Mouse (Mus musculus): ENCODE data around the gene Pold4.
"Not testable (repeated sequence)": the region's sequence is repeated elsewhere in the genome, so short reads cannot be mapped to it uniquely, and the experiment has no call there.

Gene Pold4

DNA sequence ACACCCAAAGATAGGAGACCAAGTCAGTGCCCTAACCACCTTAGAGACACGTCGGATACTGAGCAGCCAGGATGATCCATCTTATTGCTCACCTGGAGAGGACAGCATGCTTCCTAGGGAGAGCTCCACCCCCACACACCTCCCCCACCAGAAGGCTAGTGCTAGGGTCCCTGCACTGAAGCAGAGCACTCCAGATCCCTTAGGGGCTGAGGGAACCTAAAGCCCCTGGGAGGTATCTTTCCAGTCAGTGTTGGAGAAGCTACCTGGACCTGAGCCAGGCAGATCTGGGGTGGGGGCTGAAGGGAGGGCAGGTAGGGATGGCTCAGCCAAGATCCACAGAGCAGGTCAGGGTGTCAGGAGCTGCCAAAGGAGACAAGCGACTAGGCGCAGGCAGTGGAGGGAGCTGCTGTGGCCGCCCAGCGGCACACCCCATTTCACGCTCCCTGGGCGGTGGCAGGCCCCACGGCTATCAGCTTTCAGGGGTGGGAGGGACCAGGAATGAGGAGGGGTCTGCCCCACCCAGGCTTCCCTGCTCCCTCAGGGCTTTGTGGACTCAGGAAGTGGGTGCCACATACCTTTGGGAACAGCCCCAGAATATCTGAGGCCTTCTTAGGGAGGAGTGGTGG, 2.1 kb upstream of the Pold4 start:
- DNase-seq, result peak in 1 of 2 experiments; percentile 29

GRCm38 (mm10) chr19:4230415-4230814, 1.3 kb upstream of the Pold4 start:
- peak; percentile 33 to 40 for DNase-seq

- DNase-seq, result no peak
Observed at GRCm38 (mm10) chr19:4232186-4232572, 480 bp downstream of the Pold4 start.

- DNase-seq, result no peak
Observed at GRCm38 (mm10) chr19:4232651-4233050, 952 bp downstream of the Pold4 start.

- DNase-seq, result no peak
Observed at GRCm38 (mm10) chr19:4234548-4234947, 2.8 kb downstream of the Pold4 start.

GRCm38 (mm10) chr19:4240247-4240668, 8.6 kb downstream of the Pold4 start:
- no peak for DNase-seq

DNA sequence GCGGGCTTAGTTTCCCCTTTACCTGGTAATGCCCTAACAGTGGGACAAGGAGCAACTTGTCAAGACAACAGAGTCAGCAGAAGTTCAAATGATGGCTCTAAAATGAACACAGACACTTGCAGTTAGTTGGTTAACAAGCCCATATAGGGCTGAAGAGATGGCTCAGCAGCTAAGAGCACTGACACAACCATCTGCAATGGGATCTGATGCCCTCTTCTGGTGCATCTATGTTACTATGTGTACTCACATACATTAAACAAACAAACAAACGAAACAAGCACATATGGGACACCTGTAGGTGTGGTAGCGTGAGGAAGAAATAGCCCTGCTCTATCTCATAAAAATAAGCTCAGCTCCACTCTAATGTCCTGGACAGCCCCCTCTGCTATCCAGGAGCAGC, 10.7 kb downstream of the Pold4 start:
- no peak for DNase-seq

- DNase-seq, result no peak
Observed at GRCm38 (mm10) chr19:4244775-4245174, 13.1 kb downstream of the Pold4 start.

GRCm38 (mm10) chr19:4247010-4247409, 15.3 kb downstream of the Pold4 start:
- no peak for DNase-seq

GRCm38 (mm10) chr19:4248683-4249082, 17.0 kb downstream of the Pold4 start:
- DNase-seq, result not testable (repeated sequence)

GRCm38 (mm10) chr19:4254230-4254629, 22.5 kb downstream of the Pold4 start:
- no peak for DNase-seq

DNA sequence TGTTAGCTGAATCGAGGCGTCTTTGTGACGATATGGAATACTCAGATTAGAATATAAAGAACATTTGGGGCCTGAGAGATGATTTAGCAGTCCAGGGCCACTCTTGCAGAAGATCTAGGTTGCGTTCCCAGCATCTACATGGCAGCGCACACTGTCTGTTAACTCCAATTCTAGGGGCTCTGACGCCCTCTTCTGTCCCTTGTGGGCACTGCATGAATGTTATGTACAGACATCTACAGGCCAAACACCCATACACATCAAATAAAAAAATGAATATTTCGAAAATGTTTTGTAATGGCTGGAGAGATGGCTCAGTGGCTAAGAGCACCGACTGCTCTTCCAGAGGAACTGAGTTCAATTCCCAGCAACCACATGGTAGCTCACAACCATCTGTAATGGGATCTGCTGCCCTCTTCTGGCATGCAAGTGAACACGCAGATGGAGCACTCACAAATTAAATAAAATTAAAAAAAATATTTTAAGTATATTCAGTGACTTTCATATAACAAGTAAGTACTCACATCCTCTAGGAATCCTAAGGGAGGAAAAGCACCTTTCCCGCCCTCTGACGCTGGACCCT, 24.0 kb downstream of the Pold4 start:
- DNase-seq, result no peak

GRCm38 (mm10) chr19:4257216-4257896, 25.7 kb downstream of the Pold4 start:
- DNase-seq, result peak; percentile 85 to 91

DNA sequence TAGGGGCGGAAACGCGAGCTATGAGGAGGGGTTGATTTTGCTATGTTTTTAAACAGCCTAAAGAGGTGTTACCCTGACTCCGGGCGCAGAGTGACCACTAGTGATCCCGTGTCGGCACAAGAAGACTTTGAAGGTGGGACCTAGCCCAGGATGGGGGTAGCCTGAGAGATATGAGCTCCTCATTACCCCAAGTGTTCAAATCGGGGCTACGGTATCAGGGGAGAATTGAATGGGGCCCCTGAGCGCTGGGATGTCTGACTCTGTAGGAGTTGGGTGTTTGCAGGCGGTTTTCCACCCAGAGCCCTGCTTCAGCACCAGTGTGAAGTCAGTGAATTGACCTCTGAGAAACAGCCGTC, 26.2 kb downstream of the Pold4 start:
- DNase-seq, result no peak

DNA sequence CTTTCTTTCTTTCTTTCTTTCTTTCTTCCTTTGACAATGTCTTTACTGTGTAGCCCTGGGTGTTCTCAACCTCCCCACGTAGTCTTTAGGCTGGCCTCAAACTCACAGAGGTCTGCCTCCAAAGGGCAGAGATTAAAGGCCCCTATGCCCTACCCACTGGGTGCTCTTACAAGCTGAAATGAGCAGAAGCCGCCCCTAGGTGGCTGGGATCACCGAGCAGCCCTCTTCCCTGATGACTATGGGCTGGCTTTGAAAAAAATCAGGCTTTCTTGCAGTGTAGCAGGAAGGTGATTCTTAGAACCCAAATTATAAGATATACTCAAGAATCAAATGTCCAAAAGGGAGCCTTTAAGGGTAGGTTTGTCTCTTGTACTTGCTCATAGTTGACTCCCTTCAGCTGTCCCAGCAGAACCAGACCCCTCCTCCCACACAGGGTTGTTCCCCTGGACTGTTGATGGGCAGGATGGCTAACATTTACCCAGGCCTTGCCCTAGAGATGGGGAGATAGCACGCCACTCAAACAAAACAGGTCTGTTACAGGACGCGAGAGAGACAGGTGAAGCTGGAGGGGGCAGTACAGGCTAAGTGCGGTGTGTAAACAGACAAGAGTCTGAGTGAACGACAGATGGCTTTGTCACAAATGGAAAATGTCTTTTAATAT, 29.5 kb downstream of the Pold4 start:
- no peak for DNase-seq

- no peak for DNase-seq
Observed at GRCm38 (mm10) chr19:4262756-4263155, 31.1 kb downstream of the Pold4 start.

- no peak for DNase-seq
Observed at GRCm38 (mm10) chr19:4263702-4264101, 32.0 kb downstream of the Pold4 start.

DNA sequence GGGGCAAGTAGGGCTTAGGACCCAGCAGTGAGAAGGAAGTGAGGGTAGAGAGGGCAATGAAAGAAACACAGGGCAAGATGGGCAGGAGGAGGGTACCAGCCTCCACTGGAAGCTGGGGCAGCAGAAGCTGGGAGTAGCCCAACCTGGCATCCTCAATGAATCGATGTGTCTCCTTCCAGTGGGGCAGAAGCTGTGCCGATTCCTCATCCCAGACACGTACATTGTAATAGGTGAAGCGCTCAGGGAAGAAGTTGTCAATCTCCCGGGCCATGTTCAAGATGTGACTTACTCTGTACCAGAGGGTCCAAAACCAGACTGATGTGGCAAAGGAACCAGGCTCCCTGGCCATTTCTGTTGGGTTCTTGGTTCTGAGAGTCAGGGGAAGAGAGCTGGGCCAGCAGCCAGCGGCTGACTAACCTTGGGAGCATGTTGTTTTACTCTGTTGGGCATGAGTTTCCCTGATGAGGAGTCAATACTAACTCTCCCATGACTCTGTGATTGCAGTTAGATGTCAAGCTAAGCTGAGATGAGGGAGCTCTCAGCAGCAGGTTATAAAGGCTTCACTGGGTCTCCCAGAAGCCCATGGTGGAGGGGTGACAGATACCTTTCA, 32.6 kb downstream of the Pold4 start:
- no peak for DNase-seq

DNA sequence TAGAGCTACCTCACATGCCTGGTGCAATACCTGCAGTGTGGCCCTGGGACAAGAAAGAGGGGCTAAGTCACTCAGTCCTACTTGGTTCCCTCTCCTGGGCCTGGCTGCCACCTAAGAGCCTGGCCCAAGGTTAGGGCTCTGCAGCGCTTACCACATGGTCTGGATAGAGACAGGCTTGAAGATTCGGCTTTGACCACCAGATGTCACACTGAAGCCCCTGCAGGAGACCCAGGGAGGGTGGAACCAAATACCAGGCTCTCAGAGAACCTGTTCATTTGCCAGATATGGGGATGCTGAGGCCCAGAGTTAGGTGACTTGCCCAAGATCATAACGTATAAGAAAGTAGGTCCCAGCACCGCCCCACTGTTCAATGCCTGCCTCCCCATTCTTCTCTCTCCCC, 34.3 kb downstream of the Pold4 start:
- DNase-seq, result no peak

- DNase-seq, result peak; percentile 70 to 84
Observed at GRCm38 (mm10) chr19:4268566-4269361, 37.1 kb downstream of the Pold4 start, which contains the start of gene Ssh3. Ssh3 (minus strand) TSS chr19:4269180.

GRCm38 (mm10) chr19:4270187-4270586, 38.5 kb downstream of the Pold4 start:
- no peak for DNase-seq

GRCm38 (mm10) chr19:4270972-4271371, 39.3 kb downstream of the Pold4 start:
- DNase-seq, result no peak

Data from spleen, adult 18-20 months (tissue).